Mouse (Mus musculus) frontal cortex, postnatal 10 days (tissue): ENCODE measurements around the gene Fpr3.
A peak's percentile ranks its signal among the peaks of the same experiment; 100 is the strongest.
"Not testable (repeated sequence)": the region's sequence is repeated elsewhere in the genome, so short reads cannot be mapped to it uniquely, and the experiment has no call there.

ENCODE experiments used
- DNase-seq, 2 experiments: peaks; one replicate each; pipeline ENCODE4 v3.0.0; 2022; ENCODE audit warnings: low spot score in 2 of 2, mixed read lengths in 1 of 2

Fpr3 gene

DNA sequence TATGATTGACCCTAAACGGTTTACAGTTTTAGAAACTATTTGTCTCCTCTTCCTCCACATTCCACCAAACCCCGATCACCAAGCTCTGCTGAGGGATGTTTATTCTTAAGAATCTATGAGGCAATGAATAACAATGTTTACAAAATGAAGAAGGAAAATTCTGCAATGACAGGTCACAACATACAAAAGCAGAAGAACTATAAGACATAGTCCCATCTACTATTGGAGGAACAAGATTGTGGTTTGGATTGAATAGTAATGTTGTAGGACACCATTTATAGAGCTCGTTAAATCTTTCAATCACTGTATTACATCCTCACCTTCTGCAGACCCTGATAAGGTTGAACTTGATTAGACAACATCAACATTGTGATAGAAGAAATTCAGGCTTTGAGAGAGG is 5.0 kb upstream of the Fpr3 start:
- no peak for DNase-seq

- no peak for DNase-seq
Measured at GRCm38 (mm10) chr17:17883840-17884239, 3.8 kb upstream of the Fpr3 start, which contains the start of gene Fpr1. TSS of gene Fpr1 (minus strand) at chr17:17883940.

DNA sequence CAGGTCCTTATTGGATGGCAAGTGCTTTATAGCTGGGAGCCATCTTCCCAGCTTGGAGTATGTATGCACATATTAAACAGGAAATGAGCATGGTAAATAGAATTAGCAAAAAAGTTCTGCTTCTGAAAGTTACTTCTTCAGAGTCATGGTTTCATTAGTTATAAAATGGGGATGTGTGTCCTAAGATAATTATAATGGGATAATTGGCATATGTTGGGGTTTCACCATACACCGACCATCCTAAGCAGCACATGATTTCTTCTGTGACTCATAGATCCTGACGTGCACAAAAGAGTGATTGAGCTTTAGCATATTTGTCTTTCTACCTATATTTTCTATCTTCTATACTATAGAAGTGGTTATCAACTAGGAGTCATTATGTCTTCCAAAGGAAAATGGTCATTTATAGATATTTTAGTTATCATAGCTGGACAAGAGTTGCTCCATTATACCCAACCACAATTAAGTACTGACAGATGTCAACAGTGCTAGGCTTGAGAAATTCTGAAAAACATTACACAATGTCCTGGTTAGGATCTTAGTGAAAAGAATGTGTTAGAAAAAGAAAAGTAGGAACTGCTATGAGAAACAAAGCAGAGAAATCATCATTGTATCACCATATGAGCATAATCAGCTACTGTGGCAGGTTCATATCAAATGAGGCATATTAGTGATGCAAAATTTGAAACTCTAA is 2.2 kb downstream of the Fpr3 start:
- no peak for DNase-seq

DNA sequence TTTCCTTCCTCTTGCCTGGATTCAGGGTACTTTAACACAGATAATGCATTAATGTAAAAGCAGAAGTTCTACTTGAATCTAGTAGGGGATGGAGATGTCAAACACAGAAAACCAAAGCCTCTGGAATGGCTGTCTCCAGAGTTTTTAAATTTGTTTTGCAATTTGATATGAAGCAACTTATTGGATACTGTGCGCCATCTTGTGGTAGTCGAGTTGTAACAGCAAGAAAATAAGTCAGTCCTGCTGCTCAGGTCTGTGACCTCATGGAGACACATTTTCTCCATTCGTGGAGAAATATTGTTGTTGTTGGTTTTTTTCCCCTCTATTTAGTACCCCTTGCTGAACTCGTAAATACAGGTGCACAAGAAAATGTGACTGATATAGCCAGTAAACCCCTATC is 8.4 kb downstream of the Fpr3 start:
- no peak for DNase-seq

- DNase-seq: no peak
Measured at GRCm38 (mm10) chr17:17899268-17899667, 11.6 kb downstream of the Fpr3 start.

DNA sequence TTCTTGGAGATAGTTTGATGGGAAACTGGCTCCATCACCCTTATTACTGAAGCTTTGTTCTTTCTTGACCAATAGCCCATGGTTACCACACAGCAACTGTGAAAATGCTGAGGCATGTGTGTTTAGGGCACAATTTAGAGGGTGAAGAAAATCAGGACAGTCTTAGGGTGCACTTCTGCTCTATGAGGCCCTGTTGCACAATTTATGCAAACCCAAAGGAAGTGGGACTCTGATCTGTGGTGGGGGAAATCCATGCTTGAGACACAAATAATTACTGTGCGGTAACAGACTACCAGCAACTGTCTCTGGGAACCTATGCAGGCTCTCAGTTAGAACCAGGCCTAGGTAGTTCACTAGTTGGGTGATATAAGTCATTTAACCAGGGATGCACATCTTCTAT is 13.1 kb downstream of the Fpr3 start:
- DNase-seq: no peak

- DNase-seq: peak; percentile 85 to 87
Measured at GRCm38 (mm10) chr17:17909636-17910421, 22.2 kb downstream of the Fpr3 start.

- not testable (repeated sequence) for DNase-seq
Measured at GRCm38 (mm10) chr17:17912618-17913017, 25.0 kb downstream of the Fpr3 start.

- DNase-seq: no peak
Measured at GRCm38 (mm10) chr17:17917376-17917775, 29.7 kb downstream of the Fpr3 start.

DNA sequence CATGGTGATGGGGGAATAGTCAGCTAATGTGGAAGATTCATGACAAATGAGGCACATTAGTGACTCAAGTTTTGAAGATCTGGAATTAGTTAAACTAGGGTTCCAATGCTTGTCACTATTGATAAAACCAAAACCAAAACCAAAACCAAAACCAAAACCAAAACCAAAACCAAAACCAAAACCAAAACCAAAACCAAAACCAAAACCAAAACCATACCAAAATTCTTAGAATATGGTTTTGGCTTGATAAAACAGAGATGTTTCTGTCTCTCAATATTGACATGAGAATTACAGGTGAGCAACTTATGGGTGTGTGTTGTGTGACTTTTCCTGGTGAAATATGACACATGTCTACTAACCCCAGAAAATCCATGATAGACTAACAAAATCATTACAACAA is 30.1 kb downstream of the Fpr3 start:
- DNase-seq: no peak

DNA sequence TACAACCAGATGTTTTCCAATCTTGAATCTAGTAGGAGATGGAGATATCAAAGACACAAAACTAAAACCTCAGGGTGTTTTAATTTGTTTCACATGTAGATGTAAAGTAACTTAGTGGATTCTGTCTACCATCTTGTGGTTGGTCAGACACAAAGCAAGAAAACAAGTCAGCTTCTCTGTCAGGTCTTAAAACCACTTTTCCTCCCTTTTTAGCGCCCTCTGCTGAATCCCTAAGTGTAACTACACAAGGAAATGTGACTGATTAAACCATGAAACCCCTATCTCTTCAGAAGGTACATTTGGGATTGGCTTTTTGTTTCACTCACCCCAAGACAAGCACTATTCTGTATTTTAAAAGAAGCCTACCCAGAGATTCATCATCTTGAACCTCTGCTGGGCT is 85.8 kb downstream of the Fpr3 start:
- no peak for DNase-seq

GRCm38 (mm10) chr17:17981232-17981631 is 93.6 kb downstream of the Fpr3 start:
- not testable (repeated sequence) for DNase-seq

- no peak for DNase-seq
Measured at GRCm38 (mm10) chr17:18004752-18005151, 117.1 kb downstream of the Fpr3 start.
